Mouse (Mus musculus): ENCODE measurements around the gene Ralgps2.
A peak's percentile ranks its signal among the peaks of the same experiment; 100 is the strongest.

Ralgps2 gene

GRCm38 (mm10) chr1:156761430-156761801 lies 178.0 kb downstream of the Ralgps2 start:
- DNase-seq = no peak

GRCm38 (mm10) chr1:156760549-156761429 lies 178.6 kb downstream of the Ralgps2 start:
- no peak for DNase-seq

GRCm38 (mm10) chr1:156758326-156758725 lies 181.1 kb downstream of the Ralgps2 start:
- no peak for DNase-seq

GRCm38 (mm10) chr1:156754608-156755413 lies 184.6 kb downstream of the Ralgps2 start:
- peak; percentile 48 for DNase-seq

All from kidney, postnatal 10 days (tissue).